Mouse (Mus musculus) limb, embryonic 12.5 days (tissue): ENCODE data around the gene Rnf128. TPM values are rescaled to one million over a fixed set of nuclear protein-coding genes. Genes with fewer than 3 reads are reported as not detected.
A peak's percentile ranks its signal among the peaks of the same experiment; 100 is the strongest.
"Not testable (repeated sequence)": the region's sequence is repeated elsewhere in the genome, so short reads cannot be mapped to it uniquely, and the experiment has no call there.

Experiments used
- ATAC-seq: fragments of 200-750 bp; cut with Nextera tagmentation; 2 replicates; pipeline ENCODE4 v1.8.0; 2017; ENCODE audit warnings: low read depth, moderate TSS enrichment; ENCODE audit not compliant: insufficient number of reproducible peaks, insufficient read depth, low FRiP score, low TSS enrichment
- H3K27ac ChIP-seq: fragments of 300-500 bp; sonication (generic); 2 replicates; pipeline ENCODE4 v1.5.1; 2016; ENCODE audit warnings: mild to moderate bottlenecking, moderate library complexity
- H3K27me3 ChIP-seq: fragments of 300-500 bp; sonication (generic); 2 replicates; pipeline ENCODE4 v1.6.1; 2016; ENCODE audit warnings: mild to moderate bottlenecking, moderate library complexity
- H3K36me3 ChIP-seq: fragments of 300-500 bp; sonication (generic); 2 replicates; pipeline ENCODE4 v1.6.1; 2016; ENCODE audit warnings: mild to moderate bottlenecking, moderate library complexity
- H3K4me1 ChIP-seq: fragments of 300-500 bp; sonication (generic); replicated peaks from 2 replicates; pipeline ENCODE4 v1.6.1; 2016
- H3K4me2 ChIP-seq: fragments of 300-500 bp; sonication (generic); 2 replicates; pipeline ENCODE4 v1.6.1; 2016; ENCODE audit warnings: mild to moderate bottlenecking, moderate library complexity
- H3K4me3 ChIP-seq: fragments of 300-500 bp; sonication (generic); replicated peaks from 2 replicates; pipeline ENCODE4 v1.5.1; 2016; ENCODE audit warnings: mild to moderate bottlenecking
- H3K9ac ChIP-seq: fragments of 300-500 bp; sonication (generic); replicated peaks from 2 replicates; pipeline ENCODE4 v1.6.1; 2016; ENCODE audit warnings: mild to moderate bottlenecking, moderate library complexity
- H3K9me3 ChIP-seq: fragments of 300-500 bp; sonication (generic); 2 replicates; pipeline ENCODE4 v1.6.1; 2016; ENCODE audit warnings: mild to moderate bottlenecking, moderate library complexity
- WGBS: fragments of 180-500 bp; shearing (Covaris S2); methylation state at CpG from one replicate; pipeline ENCODE4 v1.1.7; 2016; 5-methylcytosine and 5-hydroxymethylcytosine counted together
- polyA plus RNA-seq: library from polyadenylated mRNA; unstranded; fragments of >200 nt; fragmentation: Nextera tagmentation; extraction: Ambion mirVana; gene quantifications from 2 replicates; pipeline ENCODE4 v1.2.1, GENCODE M21; 2016

Gene Rnf128
- polyA plus RNA-seq, 1 experiment from 2014 or later = 5.7 TPM

DNA sequence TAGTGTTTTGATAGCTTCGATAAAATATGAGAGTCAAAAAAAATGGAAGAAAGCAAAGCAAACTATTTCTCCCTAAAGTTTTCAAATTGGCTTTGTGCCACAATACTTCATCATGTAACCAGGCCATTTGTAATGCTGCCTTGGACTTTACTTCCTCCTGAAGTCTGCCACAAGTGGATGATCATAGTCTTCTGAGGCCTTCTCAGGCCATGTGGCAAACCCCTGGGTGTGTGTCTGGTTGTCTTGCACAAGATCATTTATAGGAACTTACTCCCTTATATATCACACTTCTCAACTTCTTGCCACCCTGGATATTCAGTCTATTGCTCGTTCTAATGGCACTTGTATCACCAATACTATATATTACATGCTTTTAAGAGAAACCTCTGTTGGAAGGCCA lies 11.0 kb upstream of the Rnf128 start:
- 74% methylated on average over 2 of the region's 2 CpGs for WGBS
- H3K27me3 ChIP-seq = peaks cover 9% of the 10 kb centered on the region; the same call in 1 of the 2 replicates
- no peak overlapping the region for H3K27ac ChIP-seq
- no peak overlapping the region for H3K4me3 ChIP-seq
- H3K4me1 ChIP-seq = no peaks in the 10 kb centered on the region
- H3K9ac ChIP-seq = no peak overlapping the region
- H3K9me3 ChIP-seq = no peaks in the 10 kb centered on the region
- no peak for ATAC-seq
- H3K36me3 ChIP-seq = no peaks in the 10 kb centered on the region
- H3K4me2 ChIP-seq = no peak overlapping the region

DNA sequence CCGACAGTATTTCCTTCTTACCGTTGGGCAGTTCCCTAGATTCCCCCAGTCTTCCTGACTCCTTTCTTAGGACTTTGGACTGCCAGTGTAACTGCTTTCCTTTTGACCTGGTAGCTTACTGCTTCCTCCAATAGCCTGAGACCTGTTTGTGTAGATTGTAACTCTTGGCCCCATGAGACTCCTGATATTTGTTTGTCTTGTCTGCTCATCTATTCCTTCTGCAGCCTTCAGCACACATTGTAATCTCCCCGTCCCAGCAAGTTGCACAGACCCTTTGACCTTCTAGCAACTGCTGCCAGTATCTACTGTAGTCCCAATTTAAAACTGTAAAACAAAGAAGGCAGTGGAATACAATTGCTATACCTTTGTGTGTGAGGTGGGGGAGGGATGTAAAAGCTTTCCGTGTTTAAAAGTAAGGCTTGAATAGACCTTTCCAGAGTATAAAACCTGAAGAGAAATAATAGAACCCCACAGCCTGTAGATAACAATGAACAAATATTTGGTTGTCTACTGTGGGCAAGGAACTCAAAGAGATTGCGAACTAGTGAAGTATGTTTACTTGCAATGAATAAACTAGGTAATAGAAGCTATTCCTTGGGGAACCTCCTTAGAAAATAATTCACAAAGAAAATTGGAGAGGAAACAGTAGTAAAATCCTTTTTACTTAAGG lies 726 bp upstream of the Rnf128 start:
- no peak for ATAC-seq
- Histone ChIP-seq H3K9ac (no peak overlapping the region), H3K4me1 (no peaks in the 10 kb centered on the region), H3K4me2 (no peak overlapping the region), H3K9me3 (no peaks in the 10 kb centered on the region), H3K36me3 (no peaks in the 10 kb centered on the region), H3K27ac (no peak overlapping the region), H3K27me3 (peaks cover 3% of the 10 kb centered on the region; the same call in 1 of the 2 replicates), H3K4me3 (no peak overlapping the region)
- WGBS = 77% methylated on average over 5 of the region's 5 CpGs

DNA sequence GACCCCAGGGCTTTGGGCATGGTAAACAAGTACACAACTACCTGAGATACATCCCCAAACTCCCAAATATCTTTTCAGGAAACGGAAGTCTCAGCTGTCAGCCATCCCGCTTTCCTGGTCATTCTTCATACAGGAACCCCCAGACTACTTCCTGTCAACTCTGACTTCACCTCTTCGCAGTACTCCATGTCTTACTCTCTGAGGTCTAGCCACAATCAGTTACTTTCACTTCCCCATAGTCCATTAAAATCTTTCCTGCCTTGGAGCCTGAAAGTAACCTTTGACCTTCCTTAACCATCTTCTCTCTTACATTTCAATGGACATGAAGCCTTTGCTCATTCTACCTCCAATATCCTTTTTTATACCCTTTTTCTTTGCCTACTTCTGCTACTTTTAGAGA lies 6.9 kb downstream of the Rnf128 start:
- H3K4me1 ChIP-seq = no peaks in the 10 kb centered on the region
- H3K27ac ChIP-seq = no peak overlapping the region
- ATAC-seq = no peak
- H3K27me3 ChIP-seq = peaks cover 4% of the 10 kb centered on the region; the same call in 1 of the 2 replicates
- no peak overlapping the region for H3K4me2 ChIP-seq
- H3K4me3 ChIP-seq = no peak overlapping the region
- H3K9ac ChIP-seq = no peak overlapping the region
- no peaks in the 10 kb centered on the region for H3K9me3 ChIP-seq
- 84% methylated on average over 3 of the region's 3 CpGs for WGBS
- H3K36me3 ChIP-seq = no peaks in the 10 kb centered on the region

DNA sequence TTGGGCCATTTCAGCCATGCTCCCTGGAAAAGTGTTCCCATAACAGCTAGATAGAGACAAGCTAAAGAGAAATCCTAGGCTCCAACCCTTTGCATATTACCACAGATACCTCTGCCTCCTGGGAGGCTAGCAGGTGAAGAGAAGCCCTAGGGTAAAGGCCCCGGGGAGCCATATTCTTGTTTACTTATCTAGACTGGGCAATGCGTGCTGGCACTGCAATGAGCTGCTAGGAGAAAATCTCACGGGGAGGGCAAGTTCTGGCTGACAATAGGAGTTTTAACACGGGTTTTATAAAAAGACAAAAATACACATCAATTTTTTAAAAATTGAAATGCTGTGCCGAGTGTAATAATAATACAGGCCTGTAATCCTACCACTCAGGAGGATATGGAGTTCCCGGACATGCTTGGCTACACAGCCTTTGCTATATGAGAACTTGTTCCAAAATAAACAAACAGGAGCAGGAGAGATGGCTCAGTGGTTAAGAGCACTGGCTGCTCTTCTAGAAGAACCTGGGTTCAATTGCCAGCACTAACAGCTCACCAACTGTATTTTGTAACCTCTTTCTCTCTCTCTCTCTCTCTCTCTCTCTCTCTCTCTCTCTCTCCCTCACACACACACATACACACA lies 15.6 kb downstream of the Rnf128 start:
- Histone ChIP-seq H3K4me3 (no peak overlapping the region), H3K27me3 (no peaks in the 10 kb centered on the region), H3K9ac (no peak overlapping the region), H3K4me2 (no peak overlapping the region), H3K36me3 (no peaks in the 10 kb centered on the region), H3K27ac (no peak overlapping the region), H3K9me3 (no peaks in the 10 kb centered on the region), H3K4me1 (no peaks in the 10 kb centered on the region)
- 71% methylated on average over 6 of the region's 6 CpGs for WGBS
- ATAC-seq = no peak

DNA sequence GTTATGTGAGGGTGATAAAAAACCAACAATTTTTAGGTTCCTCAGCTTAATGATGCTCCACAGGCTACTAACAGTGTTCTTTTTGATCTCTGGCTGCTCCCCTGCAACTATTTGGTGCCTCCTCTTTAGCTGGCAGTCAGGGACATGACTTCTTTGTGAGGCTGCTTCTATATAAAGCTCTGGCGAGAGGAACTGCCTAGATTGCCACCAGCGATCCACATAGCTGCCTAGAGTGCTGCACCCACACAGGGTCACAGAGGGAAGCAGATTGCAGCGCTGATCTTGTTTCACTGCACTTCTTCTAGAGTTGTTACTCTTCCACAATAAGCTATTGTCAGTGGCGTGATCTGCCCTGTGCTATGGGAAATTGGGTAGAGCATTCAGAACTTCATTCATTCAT lies 20.5 kb downstream of the Rnf128 start:
- Histone ChIP-seq H3K27me3 (no peaks in the 10 kb centered on the region), H3K4me3 (no peak overlapping the region), H3K27ac (no peak overlapping the region), H3K9ac (no peak overlapping the region), H3K9me3 (no peaks in the 10 kb centered on the region), H3K36me3 (no peaks in the 10 kb centered on the region), H3K4me1 (no peaks in the 10 kb centered on the region), H3K4me2 (no peak overlapping the region)
- 47% methylated on average over 4 of the region's 4 CpGs for WGBS
- no peak for ATAC-seq

DNA sequence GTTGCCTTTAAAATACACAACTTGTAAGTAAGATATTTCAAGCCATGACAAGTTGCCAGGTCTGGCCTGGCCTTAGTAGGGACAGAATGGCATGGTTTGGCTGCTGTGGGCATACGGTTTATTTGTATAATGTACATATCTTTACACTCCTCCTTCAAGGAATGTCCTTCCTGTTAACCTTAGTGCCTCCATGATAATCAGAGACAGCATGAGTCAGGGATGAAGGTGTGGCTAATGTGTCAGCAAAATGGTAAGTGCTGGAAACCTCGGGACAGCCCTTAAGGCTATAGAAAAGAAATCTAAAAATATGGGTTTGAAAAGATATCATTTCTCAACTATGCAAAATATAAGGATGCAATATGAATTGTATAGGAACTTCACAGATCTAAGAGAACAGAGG lies 23.6 kb downstream of the Rnf128 start:
- H3K4me2 ChIP-seq, H3K9ac ChIP-seq, ATAC-seq, H3K27me3 ChIP-seq, H3K9me3 ChIP-seq, H3K4me3 ChIP-seq, H3K4me1 ChIP-seq, H3K27ac ChIP-seq, H3K36me3 ChIP-seq: not testable (repeated sequence)
- WGBS = 82% methylated on average over 2 of the region's 2 CpGs

DNA sequence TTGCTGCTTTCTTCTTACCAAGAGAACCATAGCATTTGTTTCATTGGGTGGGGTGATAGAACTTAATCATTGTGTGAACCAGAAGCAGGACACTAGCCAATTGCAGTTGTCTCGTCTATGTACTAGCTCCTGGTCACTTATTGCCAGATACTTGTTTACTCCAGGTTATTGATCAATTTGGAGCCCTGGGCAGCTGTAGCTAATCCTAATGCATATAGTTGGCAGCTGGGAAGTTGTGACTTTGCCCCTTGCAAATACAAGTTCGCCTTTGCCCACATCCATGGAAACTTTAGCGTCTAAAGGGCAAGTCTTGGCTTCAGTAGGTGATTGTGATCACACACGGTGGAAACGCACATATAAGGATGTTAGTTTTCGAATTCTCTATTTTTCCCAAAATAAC lies 33.3 kb downstream of the Rnf128 start:
- Histone ChIP-seq H3K4me3 (no peak overlapping the region), H3K9ac (no peak overlapping the region), H3K4me2 (no peak overlapping the region), H3K27me3 (peaks cover 3% of the 10 kb centered on the region), H3K36me3 (no peaks in the 10 kb centered on the region), H3K27ac (no peak overlapping the region), H3K4me1 (no peaks in the 10 kb centered on the region), H3K9me3 (no peaks in the 10 kb centered on the region)
- WGBS = 85% methylated on average over 6 of the region's 6 CpGs
- no peak for ATAC-seq

DNA sequence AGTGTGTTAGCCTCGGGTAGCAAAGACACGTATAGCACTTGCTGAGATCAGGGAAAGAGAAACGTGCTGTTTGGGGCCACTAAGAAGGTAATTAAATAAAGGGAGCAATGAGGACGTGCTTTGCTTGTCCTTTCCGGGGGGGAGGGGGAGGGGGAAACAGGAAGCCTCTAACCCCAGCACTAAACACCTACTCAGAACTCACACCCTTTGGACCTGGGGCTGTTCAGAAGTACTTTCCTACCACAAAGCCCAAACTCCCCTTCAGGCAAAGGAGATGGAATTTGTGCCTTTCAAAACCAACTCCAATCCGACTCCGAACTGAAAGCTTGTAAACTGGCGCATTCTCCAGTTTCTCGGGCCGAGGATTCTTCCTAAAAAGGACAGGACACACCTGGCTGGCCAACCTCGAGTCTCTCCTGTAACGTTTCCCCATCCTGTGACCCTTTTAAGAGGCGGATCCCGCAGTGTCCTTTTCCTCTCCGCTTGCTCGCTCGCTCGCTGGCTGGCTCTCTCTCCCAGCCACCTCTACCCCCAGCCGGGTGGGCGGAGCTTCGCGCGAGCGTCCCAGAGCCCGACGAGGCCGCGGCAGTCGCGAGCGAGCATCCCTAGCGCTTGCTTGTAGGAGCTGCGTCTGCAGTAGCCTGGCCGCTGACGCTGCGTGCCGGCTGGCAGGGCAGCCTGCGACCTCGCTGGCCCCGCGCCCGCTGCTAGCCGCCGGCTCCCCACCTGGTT lies 47.1 kb downstream of the Rnf128 start:
- Histone ChIP-seq H3K9ac (peak overlapping the region; percentile 60), H3K36me3 (no peaks in the 10 kb centered on the region), H3K27ac (no peak overlapping the region), H3K4me1 (no peaks in the 10 kb centered on the region), H3K4me3 (peak overlapping the region; percentile 57), H3K9me3 (no peaks in the 10 kb centered on the region), H3K27me3 (peaks cover 29% of the 10 kb centered on the region), H3K4me2 (peak overlapping the region; percentile 65)
- 10% methylated on average over 43 of the region's 44 CpGs for WGBS
- ATAC-seq = peak; percentile 95

DNA sequence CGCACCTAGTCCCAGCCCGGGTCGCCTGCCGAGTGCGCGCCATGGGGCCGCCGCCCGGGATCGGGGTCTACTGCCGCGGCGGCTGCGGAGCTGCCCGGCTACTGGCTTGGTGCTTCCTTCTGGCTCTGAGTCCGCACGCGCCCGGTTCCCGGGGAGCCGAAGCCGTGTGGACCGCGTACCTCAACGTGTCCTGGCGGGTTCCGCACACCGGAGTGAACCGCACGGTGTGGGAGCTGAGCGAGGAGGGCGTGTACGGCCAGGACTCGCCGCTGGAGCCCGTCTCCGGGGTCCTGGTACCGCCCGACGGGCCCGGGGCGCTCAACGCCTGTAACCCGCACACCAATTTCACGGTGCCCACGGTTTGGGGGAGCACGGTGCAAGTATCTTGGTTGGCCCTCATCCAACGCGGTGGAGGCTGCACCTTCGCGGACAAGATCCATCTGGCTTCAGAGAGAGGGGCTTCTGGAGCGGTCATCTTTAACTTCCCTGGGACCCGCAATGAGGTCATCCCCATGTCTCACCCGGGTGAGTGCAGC lies 47.7 kb downstream of the Rnf128 start:
- Histone ChIP-seq H3K4me1 (no peaks in the 10 kb centered on the region), H3K4me2 (peak overlapping the region; percentile 65), H3K36me3 (no peaks in the 10 kb centered on the region), H3K27me3 (peaks cover 31% of the 10 kb centered on the region), H3K9ac (peak overlapping the region; percentile 60), H3K9me3 (no peaks in the 10 kb centered on the region), H3K4me3 (peak overlapping the region; percentile 57), H3K27ac (no peak overlapping the region)
- peak; percentile 88 for ATAC-seq
- WGBS = 16% methylated on average over 46 of the region's 54 CpGs

DNA sequence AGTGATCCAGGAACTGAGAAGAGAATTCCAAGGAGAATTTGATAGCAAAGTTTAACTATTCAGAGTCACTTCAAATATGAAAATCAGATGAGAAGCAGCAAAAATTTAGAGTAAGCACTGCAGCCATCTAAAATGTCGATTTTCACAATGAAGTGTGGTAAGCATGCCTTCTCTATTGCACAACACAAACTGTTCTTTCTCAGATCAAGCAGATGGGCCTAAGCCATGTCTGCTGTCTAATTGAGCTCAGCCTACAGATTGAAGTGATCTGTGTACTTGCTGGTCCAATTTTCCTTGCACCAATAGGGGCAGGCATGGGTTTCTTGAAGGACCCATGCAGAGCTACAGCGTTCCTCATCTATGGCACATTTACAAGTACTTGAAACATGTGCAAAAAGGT lies 51.6 kb downstream of the Rnf128 start:
- H3K4me1 ChIP-seq = no peaks in the 10 kb centered on the region
- peaks cover 30% of the 10 kb centered on the region for H3K27me3 ChIP-seq
- H3K4me3 ChIP-seq = no peak overlapping the region
- H3K9me3 ChIP-seq = no peaks in the 10 kb centered on the region
- no peak for ATAC-seq
- 79% methylated on average over 2 of the region's 2 CpGs for WGBS
- H3K36me3 ChIP-seq = no peaks in the 10 kb centered on the region
- no peak overlapping the region for H3K27ac ChIP-seq
- H3K4me2 ChIP-seq = no peak overlapping the region
- H3K9ac ChIP-seq = no peak overlapping the region

DNA sequence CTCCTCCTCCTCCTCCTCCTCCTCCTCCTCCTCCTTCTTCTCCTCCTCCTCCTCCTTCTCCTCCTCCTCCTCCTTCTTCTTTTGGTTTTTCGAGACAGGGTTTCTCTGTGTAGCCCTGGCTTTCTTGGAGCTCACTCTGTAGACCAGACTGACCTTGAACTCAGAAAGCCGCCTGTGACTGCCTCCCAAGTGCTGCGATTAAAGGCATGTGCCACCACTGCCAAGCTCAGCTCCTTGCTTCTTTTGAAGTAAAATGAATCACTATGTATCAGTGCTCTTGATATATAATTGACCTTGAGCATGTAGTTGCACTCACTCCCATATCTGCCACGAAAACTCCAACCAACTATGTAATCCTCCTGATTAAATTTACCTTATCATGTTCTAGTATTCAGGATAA lies 59.0 kb downstream of the Rnf128 start:
- Histone ChIP-seq H3K4me2 (no peak overlapping the region), H3K4me1 (no peaks in the 10 kb centered on the region), H3K27ac (no peak overlapping the region), H3K27me3 (no peaks in the 10 kb centered on the region), H3K4me3 (no peak overlapping the region), H3K36me3 (no peaks in the 10 kb centered on the region), H3K9ac (no peak overlapping the region), H3K9me3 (no peaks in the 10 kb centered on the region)
- 85% methylated on average over 3 of the region's 4 CpGs for whole genome bisulfite sequencing
- ATAC-seq = no peak
